8 mouse cellular contexts compared by ENCODE assay signal in genomic region chr6:49208935-49209334, GRCm38 (mm10). TPM values are rescaled to one million over a fixed set of nuclear protein-coding genes. Genes with fewer than 3 reads are reported as not detected.
A peak's percentile ranks its signal among the peaks of the same experiment; 100 is the strongest.
DNase-seq lines count a peak whose midpoint lies in the region; ATAC-seq lines count a peak whose summit lies in the region.

No protein-coding gene starts in this region.

- peak overlapping the region; percentile 37 for H3K4me3 ChIP-seq in heart, embryonic 10.5 days
- no peak overlapping the region; the same call in 1 of the 2 replicates for H3K4me3 ChIP-seq in intestine, embryonic 14.5 days (ENCODE audit: low read depth, low read length)
- no peak overlapping the region for H3K4me3 ChIP-seq in stomach, embryonic 15.5 days (replicated peaks)

- peak overlapping the region; percentile 25; the same call in 1 of the 2 replicates for H3K4me2 ChIP-seq in intestine, embryonic 14.5 days (ENCODE audit: low read length)
- peak overlapping the region; percentile 1; the same call in 1 of the 2 replicates for H3K4me2 ChIP-seq in stomach, embryonic 15.5 days

- no peak; the same call in 1 of the 2 replicates for ATAC-seq in intestine, embryonic 14.5 days (replicated peaks; ENCODE audit: low FRiP score, low TSS enrichment, low read depth)
- peak; percentile 59; the same call in 1 of the 2 replicates for ATAC-seq in stomach, embryonic 15.5 days (ENCODE audit: insufficient read depth, low FRiP score, low read depth)

- H3K9ac ChIP-seq in intestine, embryonic 14.5 days (ENCODE audit: low read length), result no peak overlapping the region
- no peak overlapping the region for H3K9ac ChIP-seq in stomach, embryonic 15.5 days

- no peaks in the 10 kb centered on the region for H3K27me3 ChIP-seq in heart, embryonic 10.5 days (ENCODE audit: insufficient read depth, poor library complexity, severe bottlenecking)
- no peaks in the 10 kb centered on the region for H3K27me3 ChIP-seq in intestine, embryonic 14.5 days (replicated peaks; ENCODE audit: control insufficient read depth, insufficient read depth, low read length)
- no peaks in the 10 kb centered on the region for H3K27me3 ChIP-seq in stomach, embryonic 15.5 days (replicated peaks)

- H3K36me3 ChIP-seq in heart, embryonic 10.5 days, result peaks cover 33% of the 10 kb centered on the region
- peaks cover 30% of the 10 kb centered on the region for H3K36me3 ChIP-seq in intestine, embryonic 14.5 days (ENCODE audit: control insufficient read depth, insufficient read depth, low read length)
- H3K36me3 ChIP-seq in stomach, embryonic 15.5 days, result peaks cover 6% of the 10 kb centered on the region; the same call in 1 of the 2 replicates

- no peaks in the 10 kb centered on the region for H3K9me3 ChIP-seq in heart, embryonic 10.5 days
- no peaks in the 10 kb centered on the region for H3K9me3 ChIP-seq in intestine, embryonic 14.5 days (ENCODE audit: control insufficient read depth, low read length)
- H3K9me3 ChIP-seq in stomach, embryonic 15.5 days, result no peaks in the 10 kb centered on the region

- H3K27ac ChIP-seq in heart, embryonic 10.5 days, result peak overlapping the region; percentile 62; the same call in 1 of the 2 replicates
- peak overlapping the region; percentile 57 for H3K27ac ChIP-seq in intestine, embryonic 14.5 days (ENCODE audit: low read depth)
- peak overlapping the region; percentile 60; the same call in 1 of the 2 replicates for H3K27ac ChIP-seq in stomach, embryonic 15.5 days

- 85% methylated on average over 5 of the region's 5 CpGs for WGBS in heart, embryonic 10.5 days
- WGBS in intestine, embryonic 14.5 days, result 77% methylated on average over 5 of the region's 5 CpGs
- 68% methylated on average over 5 of the region's 5 CpGs for WGBS in stomach, embryonic 15.5 days

- DNase-seq in heart, embryonic 10.5 days (ENCODE audit: low spot score), result peak; percentile 75
- DNase-seq in heart, adult 9 months (ENCODE audit: low spot score in 2 of 2), result no peak
- DNase-seq in 416B (ENCODE audit: low read depth) (peak; percentile 12), ZHBTc4 (ENCODE audit: low read depth, low spot score) (peak; percentile 91)
- DNase-seq in intestine, embryonic 14.5 days (ENCODE audit: low spot score), result no peak
- no peak for DNase-seq in ovary, postnatal 14 days (ENCODE audit: low spot score)
- DNase-seq in yolk sac, embryonic 10.5 days (ENCODE audit: low spot score), result no peak

- H3K4me1 ChIP-seq in heart, embryonic 10.5 days, result peaks cover 49% of the 10 kb centered on the region
- H3K4me1 ChIP-seq in intestine, embryonic 14.5 days (replicated peaks; ENCODE audit: control insufficient read depth, insufficient read depth, low read length), result peaks cover 32% of the 10 kb centered on the region
- peaks cover 34% of the 10 kb centered on the region for H3K4me1 ChIP-seq in stomach, embryonic 15.5 days

RNA-seq across cellular contexts. Expression of gene Igf2bp3, which starts 5.8 kb away (rescaled TPM):
- polyA plus RNA-seq in heart, embryonic 10.5 days (2016; fragmentation: Nextera tagmentation; extraction: Ambion mirVana), result 80.6 and 96.1 TPM in 2 replicates
- polyA plus RNA-seq in intestine, embryonic 14.5 days (2014; fragmentation: Nextera tagmentation; extraction: Ambion mirVana), result 105 and 111 TPM in 2 replicates
- 64.3 and 72.4 TPM in 2 replicates for polyA plus RNA-seq in stomach, embryonic 15.5 days (2015; fragmentation: Nextera tagmentation; extraction: Ambion mirVana)

RNA-seq across cellular contexts. Expression of gene Tra2a, which starts 54.9 kb away (rescaled TPM):
- 63.9 and 87.2 TPM in 2 replicates for polyA plus RNA-seq in heart, embryonic 10.5 days (2016; fragmentation: Nextera tagmentation; extraction: Ambion mirVana)
- polyA plus RNA-seq in intestine, embryonic 14.5 days (2014; fragmentation: Nextera tagmentation; extraction: Ambion mirVana), result 45.6 and 45.9 TPM in 2 replicates
- 92.7 and 95.4 TPM in 2 replicates for polyA plus RNA-seq in stomach, embryonic 15.5 days (2015; fragmentation: Nextera tagmentation; extraction: Ambion mirVana)

Comparison
In these comparisons a context has a peak if more than half of its experiments do, and no peak if none do; other contexts are left out.
1. DNase-seq: peak in heart, embryonic 10.5 days (single experiment), 416B (single experiment) and ZHBTc4 (single experiment); none in heart, adult 9 months (0 of 2), intestine, embryonic 14.5 days (single experiment), ovary, postnatal 14 days (single experiment) and yolk sac, embryonic 10.5 days (single experiment).
2. Peak in every context shown above with its lines, with median percentiles within 50 percentile points of each other: H3K27ac ChIP-seq.